Mouse (Mus musculus) olfactory bulb, adult 2 months (tissue): ENCODE data around the gene Oard1.

Experiments
- CTCF ChIP-seq: fragments of 200-500 bp; IDR thresholded peaks from 2 replicates; pipeline ENCODE4 v1.5.1; 2012; ENCODE audit warnings: low read depth, mild to moderate bottlenecking, low read length, moderate library complexity; ENCODE audit not compliant: insufficient read depth
- POLR2A ChIP-seq: fragments of 200-500 bp; IDR thresholded peaks from 2 replicates; pipeline ENCODE4 v1.6.1; 2012; ENCODE audit warnings: mild to moderate bottlenecking, low read depth, low read length, moderate library complexity; ENCODE audit not compliant: insufficient read depth

GRCm38 (mm10) chr17:48417521-48417920, 7.7 kb downstream of the Oard1 start:
- TF ChIP-seq CTCF = no peak
- TF ChIP-seq POLR2A = no peak
